Mouse (Mus musculus) heart, embryonic 13.5 days (tissue): ENCODE measurements at regions not wholly inside any gene's neighbourhood (a gene's known extent, or its start where the extent isn't known, plus 50 kb on each side); places are given as distances from the start of the nearest gene placed in this dataset.

ENCODE experiments used
- ATAC-seq: fragments of 200-750 bp; cut with Nextera tagmentation; 2 replicates; pipeline ENCODE4 v1.8.0; 2017; ENCODE audit warnings: moderate TSS enrichment; ENCODE audit not compliant: insufficient number of reproducible peaks, low FRiP score, low TSS enrichment; ENCODE audit errors: extremely low read depth
- H3K27ac ChIP-seq: fragments of 300-500 bp; sonication (generic); replicated peaks from 2 replicates; pipeline ENCODE4 v1.5.1; 2015; ENCODE audit warnings: moderate library complexity, mild to moderate bottlenecking, inconsistent platforms
- H3K27me3 ChIP-seq: fragments of 300-500 bp; sonication (generic); replicated peaks from 2 replicates; pipeline ENCODE4 v1.6.1; 2015; ENCODE audit warnings: mild to moderate bottlenecking, inconsistent platforms
- H3K36me3 ChIP-seq: fragments of 300-500 bp; sonication (generic); 2 replicates; pipeline ENCODE4 v1.6.1; 2015; ENCODE audit warnings: mild to moderate bottlenecking, inconsistent platforms
- H3K4me1 ChIP-seq: fragments of 300-500 bp; sonication (generic); 2 replicates; pipeline ENCODE4 v1.6.1; 2015; ENCODE audit warnings: inconsistent platforms
- H3K4me2 ChIP-seq: fragments of 300-500 bp; sonication (generic); 2 replicates; pipeline ENCODE4 v1.6.1; 2015; ENCODE audit warnings: inconsistent platforms, mild to moderate bottlenecking, moderate library complexity
- H3K4me3 ChIP-seq: fragments of 300-500 bp; sonication (generic); 2 replicates; pipeline ENCODE4 v1.5.1; 2015; ENCODE audit warnings: moderate library complexity, mild to moderate bottlenecking, inconsistent platforms
- H3K9ac ChIP-seq: fragments of 300-500 bp; sonication (generic); 2 replicates; pipeline ENCODE4 v1.6.1; 2015; ENCODE audit warnings: inconsistent platforms, mild to moderate bottlenecking, moderate library complexity
- H3K9me3 ChIP-seq: fragments of 300-500 bp; sonication (generic); 2 replicates; pipeline ENCODE4 v1.6.1; 2016; ENCODE audit warnings: inconsistent platforms
- WGBS: fragments of 180-500 bp; shearing (Covaris S2); methylation state at CpG from one replicate; pipeline ENCODE4 v1.1.7; 2015; ENCODE audit warnings: mixed read lengths; 5-methylcytosine and 5-hydroxymethylcytosine counted together

- H3K36me3 ChIP-seq: no peaks in the 10 kb centered on the region
- ATAC-seq: no peak
- no peak overlapping the region for H3K4me3 ChIP-seq
- H3K27ac ChIP-seq: no peak overlapping the region
- 59% methylated on average over 5 of the region's 5 CpGs for WGBS
- H3K4me1 ChIP-seq: no peaks in the 10 kb centered on the region
- H3K9me3 ChIP-seq: no peaks in the 10 kb centered on the region
- H3K4me2 ChIP-seq: no peak overlapping the region
- H3K9ac ChIP-seq: no peak overlapping the region
- peaks cover 42% of the 10 kb centered on the region for H3K27me3 ChIP-seq
Observed at GRCm38 (mm10) chr11:63402741-63403140, 274.0 kb downstream of the Pmp22 start.

- no peak for ATAC-seq
- Histone ChIP-seq H3K27me3 (peaks cover 40% of the 10 kb centered on the region), H3K36me3 (no peaks in the 10 kb centered on the region), H3K4me1 (no peaks in the 10 kb centered on the region), H3K9ac (no peak overlapping the region), H3K4me2 (0 out of 2 replicates have a peak overlapping the region, but pooled peaks have one; percentile 18), H3K4me3 (no peak overlapping the region), H3K27ac (no peak overlapping the region), H3K9me3 (no peaks in the 10 kb centered on the region)
- 12% methylated on average over 11 of the region's 11 CpGs for WGBS
Observed at GRCm38 (mm10) chr11:63404719-63405118, 275.9 kb downstream of the Pmp22 start.

GRCm38 (mm10) chr11:63409431-63409830 lies 280.6 kb downstream of the Pmp22 start:
- Histone ChIP-seq H3K27me3 (peaks cover 21% of the 10 kb centered on the region), H3K4me2 (no peak overlapping the region), H3K9ac (no peak overlapping the region), H3K36me3 (no peaks in the 10 kb centered on the region), H3K9me3 (no peaks in the 10 kb centered on the region), H3K4me3 (no peak overlapping the region), H3K27ac (no peak overlapping the region), H3K4me1 (peaks cover 17% of the 10 kb centered on the region)
- WGBS: 78% methylated on average over 1 of the region's 1 CpGs
- ATAC-seq: no peak

GRCm38 (mm10) chr11:63410921-63411320 lies 282.1 kb downstream of the Pmp22 start:
- Histone ChIP-seq H3K4me3 (no peak overlapping the region), H3K27ac (no peak overlapping the region), H3K27me3 (peaks cover 10% of the 10 kb centered on the region), H3K4me1 (peaks cover 17% of the 10 kb centered on the region), H3K9me3 (no peaks in the 10 kb centered on the region), H3K9ac (no peak overlapping the region), H3K36me3 (no peaks in the 10 kb centered on the region), H3K4me2 (no peak overlapping the region)
- no peak for ATAC-seq
- WGBS: 90% methylated on average over 4 of the region's 4 CpGs

GRCm38 (mm10) chr11:63412364-63412991 lies 283.7 kb downstream of the Pmp22 start:
- Histone ChIP-seq H3K27me3 (0 out of 2 replicates have a peak, but pooled peaks cover 3% of the 10 kb centered on the region), H3K27ac (peak overlapping the region; percentile 39; the same call in 1 of the 2 replicates), H3K4me2 (peak overlapping the region; percentile 73), H3K9ac (peak overlapping the region; percentile 63), H3K36me3 (no peaks in the 10 kb centered on the region), H3K4me3 (peak overlapping the region; percentile 46), H3K9me3 (no peaks in the 10 kb centered on the region), H3K4me1 (peaks cover 17% of the 10 kb centered on the region)
- 8% methylated on average over 18 of the region's 18 CpGs for WGBS
- no peak for ATAC-seq

GRCm38 (mm10) chr11:63413106-63413505 lies 284.3 kb downstream of the Pmp22 start:
- Histone ChIP-seq H3K9ac (peak overlapping the region; percentile 63), H3K27me3 (no peaks in the 10 kb centered on the region), H3K9me3 (no peaks in the 10 kb centered on the region), H3K4me2 (peak overlapping the region; percentile 73), H3K36me3 (no peaks in the 10 kb centered on the region), H3K4me3 (peak overlapping the region; percentile 46), H3K4me1 (peaks cover 17% of the 10 kb centered on the region), H3K27ac (no peak overlapping the region)
- 16% methylated on average over 13 of the region's 13 CpGs for WGBS
- ATAC-seq: no peak

- no peak overlapping the region for H3K4me2 ChIP-seq
- H3K9ac ChIP-seq: no peak overlapping the region
- ATAC-seq: no peak
- H3K4me3 ChIP-seq: no peak overlapping the region
- H3K27me3 ChIP-seq: no peaks in the 10 kb centered on the region
- H3K9me3 ChIP-seq: no peaks in the 10 kb centered on the region
- H3K36me3 ChIP-seq: no peaks in the 10 kb centered on the region
- 69% methylated on average over 4 of the region's 4 CpGs for WGBS
- peaks cover 17% of the 10 kb centered on the region for H3K4me1 ChIP-seq
- H3K27ac ChIP-seq: no peak overlapping the region
Observed at GRCm38 (mm10) chr11:63413621-63414020, 284.8 kb downstream of the Pmp22 start.

- Histone ChIP-seq H3K27me3 (no peaks in the 10 kb centered on the region), H3K4me1 (peaks cover 16% of the 10 kb centered on the region)
- no peak for ATAC-seq
Observed at GRCm38 (mm10) chr11:63418042-63418776, 289.4 kb downstream of the Pmp22 start.

GRCm38 (mm10) chr11:63420341-63420740 lies 291.6 kb downstream of the Pmp22 start:
- no peaks in the 10 kb centered on the region for H3K9me3 ChIP-seq
- no peak overlapping the region for H3K4me2 ChIP-seq
- H3K27ac ChIP-seq: no peak overlapping the region
- H3K27me3 ChIP-seq: no peaks in the 10 kb centered on the region
- H3K4me1 ChIP-seq: peaks cover 12% of the 10 kb centered on the region; the same call in 1 of the 2 replicates
- H3K36me3 ChIP-seq: no peaks in the 10 kb centered on the region
- 61% methylated on average over 3 of the region's 3 CpGs for WGBS
- H3K4me3 ChIP-seq: no peak overlapping the region
- no peak overlapping the region for H3K9ac ChIP-seq
- no peak for ATAC-seq

More at GRCm38 (mm10) chr11:63418042-63418776, 289.4 kb downstream of the Pmp22 start:
- H3K4me2 ChIP-seq: no peak overlapping the region
- no peak overlapping the region for H3K27ac ChIP-seq
- WGBS: 61% methylated on average over 5 of the region's 5 CpGs
- H3K4me3 ChIP-seq: no peak overlapping the region
- H3K9me3 ChIP-seq: no peaks in the 10 kb centered on the region
- H3K36me3 ChIP-seq: no peaks in the 10 kb centered on the region
- no peak overlapping the region for H3K9ac ChIP-seq

- Histone ChIP-seq H3K27ac (no peak overlapping the region), H3K36me3 (no peaks in the 10 kb centered on the region), H3K27me3 (no peaks in the 10 kb centered on the region; the same call in 1 of the 2 replicates), H3K4me1 (peaks cover 12% of the 10 kb centered on the region; the same call in 1 of the 2 replicates), H3K9ac (no peak overlapping the region), H3K9me3 (no peaks in the 10 kb centered on the region), H3K4me2 (no peak overlapping the region), H3K4me3 (no peak overlapping the region)
- WGBS: 62% methylated on average over 3 of the region's 3 CpGs
- no peak for ATAC-seq
Observed at GRCm38 (mm10) chr11:63422069-63422468, 293.3 kb downstream of the Pmp22 start.

- H3K4me1 ChIP-seq: peaks cover 12% of the 10 kb centered on the region; the same call in 1 of the 2 replicates
- no peaks in the 10 kb centered on the region for H3K36me3 ChIP-seq
- no peak for ATAC-seq
- no peaks in the 10 kb centered on the region; the same call in 1 of the 2 replicates for H3K27me3 ChIP-seq
- no peaks in the 10 kb centered on the region for H3K9me3 ChIP-seq
- WGBS: 60% methylated on average over 3 of the region's 3 CpGs
- no peak overlapping the region for H3K9ac ChIP-seq
- H3K4me2 ChIP-seq: no peak overlapping the region
- H3K4me3 ChIP-seq: no peak overlapping the region
- H3K27ac ChIP-seq: no peak overlapping the region
Observed at GRCm38 (mm10) chr11:63424319-63424718, 295.5 kb downstream of the Pmp22 start.
